Mouse (Mus musculus) cerebellum, adult 11 months (tissue): ENCODE data around the gene Mfap3l.
"Not testable (repeated sequence)": the region's sequence is repeated elsewhere in the genome, so short reads cannot be mapped to it uniquely, and the experiment has no call there.

ENCODE experiments used
- DNase-seq: peaks from one replicate; pipeline ENCODE4 v3.0.0; 2022

The Mfap3l gene

DNA sequence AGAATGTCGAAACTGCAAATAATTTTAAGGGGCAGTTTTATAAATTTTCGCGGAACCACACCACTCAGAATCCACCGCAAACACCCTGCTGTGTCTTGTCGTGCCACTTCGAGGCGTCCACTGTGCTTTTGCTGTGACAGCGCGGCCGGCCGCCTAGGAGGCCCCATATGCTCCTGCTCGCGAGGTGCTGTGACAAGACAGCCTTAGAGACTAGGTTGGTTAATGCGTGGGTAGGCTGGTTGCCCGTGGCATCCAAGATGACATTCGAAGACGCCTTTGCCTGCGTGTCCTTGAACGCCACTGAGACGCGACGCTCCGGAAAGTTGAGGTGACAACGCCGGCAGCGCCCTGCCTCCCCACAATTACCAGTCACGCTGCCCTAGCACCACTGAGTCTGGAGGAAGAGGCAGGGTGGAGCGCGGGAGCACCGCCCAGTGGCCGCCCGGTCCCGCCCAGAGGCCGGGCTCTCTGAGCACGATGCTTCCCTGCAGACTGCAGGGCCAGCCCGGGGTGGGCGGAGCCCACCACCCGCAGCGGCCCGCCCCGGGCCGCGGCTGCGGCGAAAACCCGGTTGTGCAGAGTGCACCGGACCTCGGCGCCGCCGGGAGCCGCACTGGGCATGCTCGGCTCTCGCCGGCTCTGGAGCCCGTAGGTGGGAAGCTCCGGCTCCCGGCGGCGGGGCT is at the start of gene Mfap3l:
Gene Mfap3l (plus strand): TSS at position 578 of the 683 bp plus-strand sequence.
- DNase-seq, result peak; percentile 92

DNA sequence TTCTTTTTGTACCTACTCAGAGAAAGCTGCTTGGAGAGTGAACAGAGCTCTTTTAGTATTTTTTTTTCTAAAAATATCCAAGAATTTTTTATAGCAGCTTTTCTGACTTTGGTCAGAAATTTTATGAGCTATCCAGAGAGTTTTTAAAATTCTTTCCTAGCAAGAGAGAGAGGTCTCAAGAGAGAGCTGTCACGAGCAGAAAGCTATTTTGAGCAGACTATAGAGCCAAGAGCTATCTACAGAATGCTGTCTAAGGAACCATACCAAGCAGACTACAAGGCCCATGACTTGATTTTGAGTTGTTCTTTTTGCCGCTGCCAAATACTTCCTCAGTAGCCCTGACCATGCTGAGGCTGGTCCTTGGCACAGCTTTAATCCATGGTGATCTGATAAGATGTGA is 49.3 kb upstream of the Mfap3l start:
- DNase-seq, result no peak

DNA sequence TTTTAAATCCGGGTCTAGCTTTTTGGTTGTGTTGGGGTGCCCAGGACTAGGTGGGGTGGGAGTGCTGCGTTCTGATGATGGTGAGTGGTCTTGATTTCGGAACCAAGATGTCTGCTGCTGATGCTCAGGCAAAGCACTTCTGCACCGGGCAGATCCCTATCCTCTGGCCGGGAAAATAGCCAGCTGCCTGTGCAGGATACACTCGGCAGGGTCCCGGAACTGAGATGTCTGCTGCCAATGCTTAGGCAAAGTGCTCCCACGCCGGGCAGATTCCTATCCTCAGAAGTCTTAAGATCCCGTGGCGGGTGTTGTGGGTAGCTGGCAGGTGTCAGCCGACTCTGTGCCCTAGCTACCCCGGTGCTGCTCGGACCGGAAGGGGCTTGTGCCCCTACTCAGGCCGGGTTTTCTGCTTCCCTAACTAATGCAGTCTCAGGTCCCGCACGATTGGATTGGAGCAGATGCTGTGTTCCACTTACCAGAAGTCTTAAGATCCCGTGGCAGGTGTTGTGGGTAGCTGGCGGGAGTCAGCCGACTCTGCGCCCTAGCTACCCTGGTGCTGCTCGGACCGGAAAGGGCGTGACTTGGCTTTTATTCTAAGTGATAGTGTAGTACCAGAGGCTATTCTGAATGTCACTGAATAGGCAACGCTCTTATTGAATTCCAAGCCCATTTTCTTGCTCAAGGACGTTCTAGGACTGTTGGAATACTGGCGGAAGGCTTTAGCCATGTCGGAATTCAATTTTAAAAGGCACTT is 41.1 kb upstream of the Mfap3l start:
- not testable (repeated sequence) for DNase-seq

DNA sequence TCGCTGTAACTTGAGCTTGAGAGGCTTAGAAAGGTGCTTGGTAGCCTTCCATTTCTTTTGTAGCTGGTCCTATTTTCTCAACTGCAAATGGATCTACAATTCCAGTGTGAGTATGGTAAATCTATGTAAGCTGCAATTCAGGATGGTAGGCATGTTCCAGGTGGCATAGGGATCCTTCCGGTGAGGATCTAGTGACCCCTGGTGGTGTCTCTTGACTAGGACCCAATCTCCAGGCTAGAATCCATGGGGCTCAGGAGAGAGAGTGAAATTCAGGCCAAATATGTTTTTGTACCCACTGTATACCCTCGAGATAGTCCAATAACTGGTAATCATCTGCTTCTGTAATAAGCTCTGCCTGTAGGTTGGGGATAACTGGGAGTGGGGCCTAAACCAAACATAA is 37.9 kb upstream of the Mfap3l start:
- peak; percentile 9 for DNase-seq

DNA sequence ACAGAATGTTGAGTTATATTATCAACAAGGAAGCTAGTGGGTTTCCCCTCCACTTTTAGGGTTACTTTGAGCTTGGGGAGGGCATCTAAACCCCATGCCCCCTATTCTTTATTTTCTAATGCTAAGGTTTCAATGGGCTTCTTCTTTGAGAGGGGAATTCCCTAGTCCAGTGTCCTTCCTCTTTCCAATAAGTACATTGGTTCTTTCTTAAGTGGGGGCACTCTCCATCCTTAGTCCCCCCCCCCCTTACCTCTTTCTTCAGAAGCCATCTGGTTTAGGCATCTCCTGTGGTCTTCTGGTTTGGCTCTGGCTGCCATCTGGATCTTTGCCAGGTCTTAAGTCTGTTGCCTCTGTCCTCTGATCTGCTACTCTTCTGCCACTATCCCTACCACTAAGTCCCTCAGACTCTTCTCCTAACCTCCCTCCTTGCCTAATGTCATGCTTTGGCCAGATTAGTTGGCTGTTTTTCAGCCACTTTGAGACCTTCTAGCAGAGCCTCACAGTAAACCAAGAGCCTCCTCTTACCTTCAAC is 21.0 kb upstream of the Mfap3l start:
- no peak for DNase-seq

DNA sequence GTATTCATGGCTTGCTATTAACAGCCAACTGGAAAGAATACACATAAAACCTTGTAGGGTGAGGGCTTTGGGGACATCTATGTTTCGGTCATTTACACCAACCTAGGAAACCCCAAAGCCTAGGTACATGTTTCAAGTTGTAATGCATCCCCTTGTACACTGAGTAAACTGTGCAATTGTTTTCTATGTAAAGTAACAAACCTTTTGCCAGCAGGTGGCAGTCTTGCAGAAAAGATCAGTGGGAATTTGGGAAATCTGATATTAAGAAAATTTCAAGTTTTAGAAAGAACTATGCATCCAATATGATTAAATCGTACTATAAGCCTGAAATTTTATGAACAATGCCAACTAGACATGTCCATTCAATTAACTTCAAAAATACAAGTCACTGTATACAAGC is 15.7 kb upstream of the Mfap3l start:
- no peak for DNase-seq

DNA sequence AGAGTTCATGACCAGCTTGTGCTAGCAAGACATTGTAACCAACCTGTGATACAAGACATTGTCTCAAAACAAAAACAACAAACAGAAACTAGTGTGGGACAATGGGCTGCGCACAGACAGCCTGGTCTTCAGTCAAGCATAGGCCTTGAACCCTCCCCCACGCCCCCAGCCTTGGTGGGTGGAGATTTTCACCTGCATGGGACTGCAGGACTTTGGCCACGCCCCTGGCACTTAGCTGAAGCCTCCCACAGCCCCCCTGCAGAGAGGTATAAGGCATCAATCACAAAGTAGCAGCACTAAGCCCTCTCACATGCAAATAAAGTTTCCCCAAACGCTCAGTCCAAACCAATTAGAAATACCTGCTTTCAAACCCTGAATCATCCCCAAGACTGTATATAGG is 11.1 kb upstream of the Mfap3l start:
- no peak for DNase-seq

DNA sequence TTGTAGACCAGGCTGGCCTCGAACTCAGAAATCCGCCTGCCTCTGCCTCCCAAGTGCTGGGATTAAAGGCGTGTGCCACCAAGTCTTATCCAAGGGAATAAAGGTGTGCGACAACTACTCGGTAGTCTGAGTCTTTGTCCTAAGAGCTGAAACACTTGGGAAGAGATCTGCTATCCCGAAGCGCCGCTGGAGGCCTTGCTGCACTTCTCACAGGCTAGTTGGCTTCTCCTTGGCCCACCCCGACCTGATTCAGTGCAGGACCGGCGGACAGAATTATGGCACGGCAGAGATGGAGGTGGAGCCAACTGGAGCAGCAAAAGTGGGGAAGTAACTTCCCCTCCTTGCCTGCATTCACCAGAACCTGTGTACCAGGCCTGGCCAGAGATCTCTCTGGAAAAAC is 10.6 kb upstream of the Mfap3l start:
- no peak for DNase-seq

DNA sequence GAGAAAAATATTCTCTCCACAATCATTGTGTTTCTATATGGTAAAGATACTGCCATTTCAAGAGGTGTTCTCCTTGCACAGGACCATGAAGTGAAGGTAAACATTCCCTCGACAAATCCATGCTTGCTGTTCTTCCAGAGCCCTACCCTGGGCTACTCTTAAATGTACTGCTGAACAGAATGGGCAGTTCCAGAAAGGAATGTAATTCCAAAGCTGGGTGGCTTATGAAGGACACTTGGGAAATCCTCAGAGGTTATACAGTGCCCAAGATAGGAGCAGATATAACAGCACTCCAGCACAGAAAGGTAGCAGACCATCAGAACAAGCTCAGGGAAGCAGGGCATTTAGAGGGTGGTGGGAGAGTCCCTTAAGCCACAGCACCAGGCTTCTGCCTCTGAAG is 9.2 kb upstream of the Mfap3l start:
- DNase-seq, result no peak

DNA sequence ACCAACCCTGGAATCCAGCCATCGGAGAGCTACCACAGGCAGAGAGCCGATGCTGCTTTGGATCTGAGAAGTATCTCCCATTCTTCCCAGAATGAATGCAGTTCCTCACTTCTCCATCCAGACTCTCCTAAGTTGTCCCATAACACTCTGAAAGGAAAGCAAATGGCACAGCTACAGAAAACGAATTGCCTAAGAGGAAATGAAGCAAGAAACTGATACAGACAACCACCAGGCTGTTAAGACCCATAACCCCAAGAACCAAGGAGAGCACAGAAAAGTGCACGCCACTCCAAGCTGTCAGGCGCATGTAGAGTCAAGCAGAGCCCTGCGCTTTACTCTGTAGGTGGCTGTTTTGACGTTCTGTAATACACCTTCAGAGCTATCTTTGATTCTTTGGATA is 7.9 kb upstream of the Mfap3l start:
- DNase-seq, result no peak

DNA sequence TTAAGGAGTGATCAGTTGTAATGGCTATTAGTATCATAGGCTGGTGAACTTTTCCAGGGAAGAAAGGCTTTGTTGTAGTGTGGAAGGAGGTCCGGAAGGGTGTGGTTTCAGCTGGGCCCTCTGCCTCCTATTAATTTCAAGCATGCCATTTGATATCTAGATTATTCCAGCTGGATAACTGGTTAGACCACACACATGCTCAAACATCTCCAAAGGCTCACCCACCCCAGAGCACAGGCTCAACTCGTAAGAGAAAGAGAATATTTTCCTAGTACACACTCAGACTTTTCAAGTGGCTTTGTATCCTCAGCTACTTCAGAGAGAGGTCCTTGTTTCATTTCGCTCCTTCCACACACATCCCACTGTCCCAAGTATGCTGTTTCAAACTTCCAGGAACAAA is 4.7 kb upstream of the Mfap3l start:
- no peak for DNase-seq

DNA sequence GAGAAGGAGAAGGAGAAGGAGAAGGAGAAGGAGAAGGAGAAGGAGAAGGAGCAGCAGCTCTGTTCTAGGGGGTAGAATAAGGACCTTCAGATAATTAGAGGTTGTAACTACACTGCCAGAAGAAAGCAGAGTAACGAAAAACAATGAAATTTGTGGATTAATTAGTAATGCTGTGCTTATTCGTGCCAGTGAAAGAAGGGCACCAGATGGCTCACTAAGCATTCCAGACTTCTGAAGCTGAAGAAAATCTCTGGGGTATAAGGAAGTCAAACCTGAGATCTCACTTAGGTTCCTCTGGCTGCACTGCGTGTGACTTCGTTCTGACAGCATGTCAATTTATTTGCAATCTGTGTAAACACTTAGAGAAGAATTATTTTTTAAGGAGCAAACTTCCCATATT is 3.6 kb upstream of the Mfap3l start:
- no peak for DNase-seq

DNA sequence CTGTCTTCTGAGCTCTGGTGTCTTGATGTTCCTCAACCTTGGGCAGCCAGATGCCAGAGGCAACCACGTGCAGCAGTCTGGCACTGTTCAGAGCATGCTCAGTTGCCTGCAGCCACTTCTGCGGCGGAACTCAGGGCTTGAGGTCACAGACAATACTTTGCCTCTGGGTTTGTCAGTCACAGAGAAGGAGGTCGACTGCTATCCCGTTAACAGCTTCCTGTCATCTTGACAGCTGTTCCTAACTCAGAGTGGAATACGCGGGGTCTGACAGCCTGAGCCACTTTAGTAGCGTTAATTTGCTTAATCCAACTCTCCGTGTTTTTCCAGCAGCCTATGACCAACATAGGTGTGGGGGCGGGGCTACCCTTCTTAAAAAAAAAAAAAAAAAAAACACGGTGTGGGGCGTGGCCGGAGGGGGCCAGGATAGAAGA is 1.1 kb upstream of the Mfap3l start:
- DNase-seq, result peak; percentile 81

DNA sequence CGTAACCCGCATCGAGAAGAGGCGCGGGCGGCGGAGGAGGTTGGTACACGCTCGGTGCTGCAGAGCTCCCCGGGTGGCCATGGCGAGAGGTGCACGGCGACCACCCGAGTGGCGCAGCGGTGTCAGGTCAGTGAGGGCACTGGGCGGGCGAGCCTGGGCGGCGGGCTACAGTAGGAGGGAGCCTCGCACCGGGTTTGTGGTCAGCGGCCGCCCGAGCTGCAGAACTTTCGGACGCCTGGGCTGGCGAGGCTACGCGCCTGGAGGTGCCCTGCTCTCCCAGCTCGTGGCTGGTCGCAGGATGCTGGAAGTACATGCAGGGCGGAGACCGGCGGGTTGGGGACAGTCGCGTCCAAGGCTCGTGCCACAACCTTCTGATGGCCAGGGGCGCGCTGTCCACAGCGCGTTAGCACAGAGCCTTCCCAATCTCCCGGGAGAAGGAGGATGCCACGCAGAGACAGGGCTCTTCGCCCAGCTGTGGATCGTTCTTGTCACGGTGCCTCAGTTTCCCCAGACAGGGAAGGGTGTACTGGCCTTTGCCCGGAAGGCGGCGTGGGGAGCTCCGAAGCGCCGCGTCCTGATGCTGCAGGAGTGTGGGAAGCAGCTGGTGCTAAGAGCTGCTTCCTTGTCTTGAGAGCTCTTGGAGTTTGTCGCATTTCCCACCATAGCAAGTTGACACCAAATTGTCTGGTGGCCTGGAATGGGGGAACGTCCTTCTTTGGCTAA is 467 bp downstream of the Mfap3l start:
- no peak for DNase-seq

DNA sequence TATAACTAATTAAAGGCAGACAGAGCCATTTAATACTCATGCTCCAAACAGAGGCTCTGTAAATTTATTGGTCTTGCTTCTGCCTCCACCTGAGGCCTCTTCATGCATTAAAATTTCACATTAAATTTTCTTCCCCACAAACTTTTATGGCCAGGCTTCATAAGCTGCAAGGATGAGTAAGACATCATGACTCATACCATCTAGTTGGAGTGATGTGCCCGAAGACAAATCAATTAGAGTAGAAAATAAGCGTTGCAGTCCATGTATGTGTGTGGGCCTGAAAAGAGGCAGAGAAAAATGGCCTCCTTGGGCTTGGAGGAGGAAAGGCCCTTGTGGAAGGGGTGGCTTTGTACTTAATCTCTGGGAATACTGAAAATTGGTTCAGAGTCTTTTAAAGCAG is 2.3 kb downstream of the Mfap3l start:
- DNase-seq, result no peak

DNA sequence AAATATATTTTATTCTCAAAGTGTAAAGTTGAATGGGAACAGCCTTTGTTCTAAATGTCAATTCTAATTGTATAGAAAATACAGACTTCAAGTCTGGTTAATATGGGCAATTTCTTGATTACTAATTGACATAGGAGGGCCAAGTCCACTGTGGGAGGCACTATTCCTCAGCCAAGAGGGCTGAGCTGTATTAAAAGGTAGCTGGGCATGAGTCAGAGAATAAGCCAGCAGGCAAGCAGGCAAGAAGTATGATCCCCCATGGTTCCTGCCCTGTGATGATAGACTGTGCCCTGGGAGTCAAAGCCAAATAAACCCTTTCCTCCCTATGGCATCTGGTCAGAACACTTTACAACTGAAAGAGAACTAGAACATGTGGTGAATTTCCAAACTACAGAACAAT is 3.2 kb downstream of the Mfap3l start:
- DNase-seq, result no peak

DNA sequence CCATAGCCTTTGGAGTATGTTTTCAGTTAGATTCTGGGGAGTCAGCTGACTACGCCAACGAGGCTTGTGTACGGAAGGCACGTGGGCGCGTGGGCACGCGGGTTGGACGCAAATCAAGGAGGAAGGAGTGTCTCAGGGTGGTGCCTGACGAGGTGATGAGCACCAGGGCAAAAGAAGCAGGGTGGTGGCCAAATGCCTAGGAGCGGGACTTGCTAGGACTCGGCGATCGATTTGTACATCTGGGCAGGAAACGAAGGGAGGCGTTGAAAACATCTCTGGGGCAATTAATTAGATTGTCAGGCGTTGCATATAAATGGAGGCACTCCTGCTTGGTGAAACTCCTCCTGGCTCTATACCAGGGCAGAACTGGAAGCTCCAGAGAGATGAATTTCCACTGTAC is 7.4 kb downstream of the Mfap3l start:
- DNase-seq, result no peak

DNA sequence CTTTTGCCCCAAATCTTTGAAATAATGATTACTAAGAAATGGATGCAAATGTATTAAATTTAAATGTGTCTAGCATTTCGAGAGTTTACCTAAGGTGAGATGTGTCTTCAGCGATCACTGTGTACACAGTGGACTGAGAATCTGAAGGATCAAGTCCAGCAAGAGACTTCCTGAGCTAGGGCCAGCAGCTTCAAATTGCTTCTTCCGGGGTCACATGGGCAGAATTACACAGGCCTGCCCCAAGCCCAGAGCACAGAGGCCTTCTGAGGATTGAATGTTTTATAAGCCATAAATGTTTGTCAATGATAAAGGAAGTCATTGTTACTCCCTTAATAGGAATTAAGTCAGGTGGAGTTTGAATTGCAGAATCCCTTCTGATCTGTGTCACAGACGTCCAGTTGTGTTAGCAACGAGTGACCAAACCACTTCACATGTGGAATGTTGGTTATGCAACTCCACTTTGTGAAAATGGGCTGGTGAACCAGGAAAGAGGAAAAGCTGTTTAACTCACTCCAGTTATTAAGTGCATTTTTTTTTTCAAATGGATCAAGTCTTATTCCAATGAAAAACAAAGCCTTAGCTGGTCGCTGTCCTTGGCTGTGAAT is 10.9 kb downstream of the Mfap3l start:
- DNase-seq, result no peak

DNA sequence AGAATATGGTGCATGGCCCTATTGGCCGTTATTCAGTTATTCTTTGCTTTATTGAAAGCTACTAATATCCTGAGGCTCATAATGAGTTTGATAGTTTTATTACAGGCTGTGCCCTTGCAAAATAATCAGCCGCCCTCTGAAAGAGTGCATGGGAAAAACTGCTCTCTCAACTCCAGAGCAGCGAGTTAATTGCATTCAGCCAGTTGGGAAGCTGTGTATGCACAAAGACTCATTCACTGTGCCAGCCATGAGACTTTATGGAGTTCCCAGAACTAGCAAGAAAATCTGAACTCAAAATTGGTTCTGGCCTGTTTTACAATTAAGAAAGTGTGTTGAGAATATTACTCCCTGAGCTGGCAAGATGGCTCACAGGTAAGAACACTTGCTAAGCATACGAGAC is 12.5 kb downstream of the Mfap3l start:
- no peak for DNase-seq

DNA sequence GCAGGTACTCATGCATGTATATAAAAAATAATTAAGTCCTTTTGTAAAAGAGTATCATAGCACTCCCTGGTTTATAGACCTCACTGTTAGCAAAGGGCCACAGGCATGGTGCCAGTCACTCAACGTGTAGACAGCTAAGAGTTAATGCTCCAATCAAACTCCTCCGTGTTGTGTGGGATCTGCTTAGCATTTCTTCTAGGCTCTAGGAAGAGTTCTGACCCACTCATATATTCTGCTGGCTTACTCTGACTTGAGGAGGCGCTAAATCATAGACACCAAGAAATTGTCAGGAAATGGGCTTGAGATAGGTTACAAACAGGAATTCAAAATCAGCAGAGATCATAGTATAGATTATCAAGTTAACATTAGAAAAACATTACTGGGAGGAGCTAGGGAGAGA is 13.3 kb downstream of the Mfap3l start:
- DNase-seq, result no peak

DNA sequence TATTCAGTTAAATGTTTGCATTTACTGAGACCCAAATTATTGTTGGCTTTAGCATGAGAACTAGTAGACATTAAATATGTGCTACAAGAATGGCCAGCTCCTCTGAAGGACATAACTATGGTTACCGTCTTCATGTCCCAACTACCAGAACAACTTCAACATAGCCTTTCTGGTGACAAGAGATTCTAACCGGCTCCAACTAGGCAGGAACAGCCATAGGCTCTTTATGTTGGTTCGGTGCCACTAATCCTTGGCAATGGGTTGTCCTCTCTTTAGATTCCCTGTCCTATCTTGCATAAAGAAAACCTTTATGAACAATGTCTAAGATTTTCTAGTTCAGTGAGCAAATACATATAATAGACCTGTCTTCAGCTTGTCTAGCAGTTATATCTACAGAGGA is 14.7 kb downstream of the Mfap3l start:
- DNase-seq, result no peak

DNA sequence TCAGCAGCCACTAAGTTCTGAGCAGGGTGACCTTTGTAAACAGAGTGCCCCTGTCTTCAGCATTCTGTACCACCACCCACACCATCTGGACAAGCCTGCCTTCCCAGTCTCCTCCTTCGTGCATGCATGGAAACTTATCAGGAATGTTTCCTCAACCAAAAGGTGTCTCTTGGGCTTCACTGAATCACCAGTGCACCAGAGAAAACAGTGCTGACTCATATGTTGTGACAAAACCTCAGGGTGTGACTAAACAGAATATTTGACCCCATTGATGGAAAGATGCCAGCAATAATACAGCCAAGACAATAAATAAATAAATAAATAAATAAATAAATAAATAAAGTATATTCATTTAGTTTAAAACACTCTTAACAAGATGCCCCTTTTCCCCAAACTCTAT is 16.5 kb downstream of the Mfap3l start:
- no peak for DNase-seq

DNA sequence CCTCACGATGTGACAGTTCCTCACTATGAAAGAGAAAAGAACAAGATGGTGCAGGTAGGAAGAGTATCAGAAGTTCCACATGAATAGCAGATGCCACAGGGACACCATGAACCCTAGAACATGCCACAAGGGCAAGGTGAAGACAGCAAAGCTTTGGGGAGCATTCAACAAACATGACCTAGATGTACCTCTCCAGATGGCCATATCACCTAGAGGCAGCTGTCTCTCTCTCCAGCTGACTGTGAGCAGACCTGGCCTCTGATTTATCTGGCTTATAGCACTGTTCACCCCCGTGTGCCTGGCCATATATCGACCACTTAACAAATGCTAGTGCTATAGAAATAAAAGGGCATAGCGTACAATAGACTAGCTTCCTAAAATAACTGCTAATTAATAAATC is 17.5 kb downstream of the Mfap3l start:
- peak; percentile 21 for DNase-seq
